Mouse (Mus musculus): Measurements from ENCODE around the gene Ostm1. TPM values are rescaled to one million over a fixed set of nuclear protein-coding genes. Genes with fewer than 3 reads are reported as not detected.

Ostm1 gene
- total RNA-seq, 2 experiments from 2014 or later = 6.7 to 7.4 TPM

GRCm38 (mm10) chr10:42613639-42614381 is 30.2 kb downstream of the Ostm1 start:
- DNase-seq (ENCODE audit: low spot score in 2 of 2) = no peak

- no peak for DNase-seq (ENCODE audit: low spot score in 2 of 2)
Measured at GRCm38 (mm10) chr10:42614766-42615165, 31.1 kb downstream of the Ostm1 start.

- no peak for DNase-seq (ENCODE audit: low spot score in 2 of 2)
Measured at GRCm38 (mm10) chr10:42618291-42618690, 34.7 kb downstream of the Ostm1 start.

GRCm38 (mm10) chr10:42625907-42626306 is 42.3 kb downstream of the Ostm1 start:
- no peak for DNase-seq (ENCODE audit: low spot score in 2 of 2)

GRCm38 (mm10) chr10:42630596-42631355 is 47.2 kb downstream of the Ostm1 start:
- no peak for DNase-seq (ENCODE audit: low spot score in 2 of 2)

GRCm38 (mm10) chr10:42631754-42632452 is 48.3 kb downstream of the Ostm1 start:
- no peak for DNase-seq (ENCODE audit: low spot score in 2 of 2)

- no peak for DNase-seq (ENCODE audit: low spot score in 2 of 2)
Measured at GRCm38 (mm10) chr10:42632453-42633360, 49.1 kb downstream of the Ostm1 start.

- no peak for DNase-seq (ENCODE audit: low spot score in 2 of 2)
Measured at GRCm38 (mm10) chr10:42633361-42634121, 49.9 kb downstream of the Ostm1 start.

GRCm38 (mm10) chr10:42634122-42634720 is 50.6 kb downstream of the Ostm1 start:
- DNase-seq (ENCODE audit: low spot score in 2 of 2) = no peak

- DNase-seq (ENCODE audit: low spot score in 2 of 2) = no peak
Measured at GRCm38 (mm10) chr10:42635046-42635445, 51.4 kb downstream of the Ostm1 start.

GRCm38 (mm10) chr10:42635566-42636359 is 52.1 kb downstream of the Ostm1 start:
- DNase-seq (ENCODE audit: low spot score in 2 of 2) = no peak

- DNase-seq (ENCODE audit: low spot score in 2 of 2) = peak in 1 of 2 experiments; percentile 17
Measured at GRCm38 (mm10) chr10:42636360-42637182, 52.9 kb downstream of the Ostm1 start.

- DNase-seq (ENCODE audit: low spot score in 2 of 2) = peak in 1 of 2 experiments; percentile 46
Measured at GRCm38 (mm10) chr10:42637183-42637788, 53.7 kb downstream of the Ostm1 start.

- DNase-seq (ENCODE audit: low spot score in 2 of 2) = no peak
Measured at GRCm38 (mm10) chr10:42639856-42640255, 56.2 kb downstream of the Ostm1 start.

GRCm38 (mm10) chr10:42643638-42644037 is 60.0 kb downstream of the Ostm1 start:
- no peak for DNase-seq (ENCODE audit: low spot score in 2 of 2)

- no peak for DNase-seq (ENCODE audit: low spot score in 2 of 2)
Measured at GRCm38 (mm10) chr10:42646340-42646739, 62.7 kb downstream of the Ostm1 start.

- DNase-seq (ENCODE audit: low spot score in 2 of 2) = no peak
Measured at GRCm38 (mm10) chr10:42661916-42662315, 78.3 kb downstream of the Ostm1 start.

Measured in gastrocnemius, postnatal 4 days (tissue).